Mouse (Mus musculus): Measurements from ENCODE around the gene Rnf181. TPM values are rescaled to one million over a fixed set of nuclear protein-coding genes. Genes with fewer than 3 reads are reported as not detected.

The Rnf181 gene
- polyA plus RNA-seq, 1 experiment from 2014 or later, result 112 TPM

GRCm38 (mm10) chr6:72360599-72360935 is 6.2 kb downstream of the Rnf181 start:
- no peak overlapping the region for H3K9ac ChIP-seq (ENCODE audit: low read depth, low read length)
- peaks cover 13% of the 10 kb centered on the region for H3K36me3 ChIP-seq (ENCODE audit: control insufficient read depth, insufficient read depth, low read length)
- peak overlapping the region; percentile 77 for H3K4me2 ChIP-seq
- no peak for DNase-seq (ENCODE audit: low spot score)
- no peaks in the 10 kb centered on the region for H3K9me3 ChIP-seq (ENCODE audit: control insufficient read depth, low read length)
- no peak overlapping the region for H3K4me3 ChIP-seq (ENCODE audit: low read depth, low read length)
- ATAC-seq (replicated peaks; ENCODE audit: low FRiP score), result no peak
- no peak overlapping the region; the same call in 1 of the 2 replicates for H3K27ac ChIP-seq (ENCODE audit: low read depth, low read length)
- peaks cover 37% of the 10 kb centered on the region for H3K4me1 ChIP-seq (replicated peaks; ENCODE audit: control insufficient read depth, insufficient read depth, low read length)
- WGBS, result 87% methylated on average over 7 of the region's 7 CpGs
- H3K27me3 ChIP-seq (replicated peaks; ENCODE audit: control insufficient read depth, insufficient read depth, low read length), result 0 out of 2 replicates have a peak, but pooled peaks cover under 1% of the 10 kb centered on the region

- WGBS, result 82% methylated on average over 11 of the region's 11 CpGs
- Histone ChIP-seq H3K9ac (ENCODE audit: low read depth, low read length) (no peak overlapping the region), H3K27ac (ENCODE audit: low read depth, low read length) (no peak overlapping the region; the same call in 1 of the 2 replicates)
These were observed 6.7 kb downstream of the Rnf181 start for GRCm38 (mm10) chr6:72359891-72360598.

GRCm38 (mm10) chr6:72359343-72359742 is 7.4 kb downstream of the Rnf181 start:
- Histone ChIP-seq H3K4me1 (replicated peaks; ENCODE audit: control insufficient read depth, insufficient read depth, low read length) (peaks cover 46% of the 10 kb centered on the region), H3K27ac (ENCODE audit: low read depth, low read length) (no peak overlapping the region), H3K9ac (ENCODE audit: low read depth, low read length) (no peak overlapping the region), H3K4me2 (no peak overlapping the region), H3K4me3 (ENCODE audit: low read depth, low read length) (no peak overlapping the region), H3K36me3 (ENCODE audit: control insufficient read depth, insufficient read depth, low read length) (peaks cover 13% of the 10 kb centered on the region), H3K9me3 (ENCODE audit: control insufficient read depth, low read length) (no peaks in the 10 kb centered on the region), H3K27me3 (replicated peaks; ENCODE audit: control insufficient read depth, insufficient read depth, low read length) (0 out of 2 replicates have a peak, but pooled peaks cover 12% of the 10 kb centered on the region)
- ATAC-seq (replicated peaks; ENCODE audit: low FRiP score) (no peak), DNase-seq (ENCODE audit: low spot score) (no peak)
- WGBS, result 74% methylated on average over 2 of the region's 2 CpGs

More at GRCm38 (mm10) chr6:72359891-72360598, 6.7 kb downstream of the Rnf181 start:
- no peak for ATAC-seq (replicated peaks; ENCODE audit: low FRiP score)
- H3K4me3 ChIP-seq (ENCODE audit: low read depth, low read length), result no peak overlapping the region
- peaks cover 13% of the 10 kb centered on the region for H3K36me3 ChIP-seq (ENCODE audit: control insufficient read depth, insufficient read depth, low read length)
- H3K27me3 ChIP-seq (replicated peaks; ENCODE audit: control insufficient read depth, insufficient read depth, low read length), result 0 out of 2 replicates have a peak, but pooled peaks cover 5% of the 10 kb centered on the region
- H3K4me1 ChIP-seq (replicated peaks; ENCODE audit: control insufficient read depth, insufficient read depth, low read length), result peaks cover 39% of the 10 kb centered on the region
- no peak for DNase-seq (ENCODE audit: low spot score)
- H3K4me2 ChIP-seq, result no peak overlapping the region
- no peaks in the 10 kb centered on the region for H3K9me3 ChIP-seq (ENCODE audit: control insufficient read depth, low read length)

GRCm38 (mm10) chr6:72358086-72358764 is 8.5 kb downstream of the Rnf181 start:
- ATAC-seq (replicated peaks; ENCODE audit: low FRiP score), result no peak
- no peak for DNase-seq (ENCODE audit: low spot score)
- H3K4me1 ChIP-seq (replicated peaks; ENCODE audit: control insufficient read depth, insufficient read depth, low read length), result peaks cover 51% of the 10 kb centered on the region
- no peaks in the 10 kb centered on the region for H3K9me3 ChIP-seq (ENCODE audit: control insufficient read depth, low read length)
- no peak overlapping the region for H3K4me3 ChIP-seq (ENCODE audit: low read depth, low read length)
- H3K36me3 ChIP-seq (ENCODE audit: control insufficient read depth, insufficient read depth, low read length), result peaks cover 13% of the 10 kb centered on the region
- no peak overlapping the region for H3K27ac ChIP-seq (ENCODE audit: low read depth, low read length)
- H3K27me3 ChIP-seq (replicated peaks; ENCODE audit: control insufficient read depth, insufficient read depth, low read length), result 0 out of 2 replicates have a peak, but pooled peaks cover 14% of the 10 kb centered on the region
- WGBS, result 87% methylated on average over 10 of the region's 10 CpGs
- no peak overlapping the region for H3K9ac ChIP-seq (ENCODE audit: low read depth, low read length)
- no peak overlapping the region for H3K4me2 ChIP-seq

GRCm38 (mm10) chr6:72357164-72358079 is 9.3 kb downstream of the Rnf181 start:
- Histone ChIP-seq H3K4me2 (no peak overlapping the region), H3K9me3 (ENCODE audit: control insufficient read depth, low read length) (no peaks in the 10 kb centered on the region), H3K4me3 (ENCODE audit: low read depth, low read length) (no peak overlapping the region), H3K9ac (ENCODE audit: low read depth, low read length) (no peak overlapping the region), H3K4me1 (replicated peaks; ENCODE audit: control insufficient read depth, insufficient read depth, low read length) (peaks cover 49% of the 10 kb centered on the region), H3K36me3 (ENCODE audit: control insufficient read depth, insufficient read depth, low read length) (peaks cover 13% of the 10 kb centered on the region), H3K27me3 (replicated peaks; ENCODE audit: control insufficient read depth, insufficient read depth, low read length) (0 out of 2 replicates have a peak, but pooled peaks cover 14% of the 10 kb centered on the region), H3K27ac (ENCODE audit: low read depth, low read length) (no peak overlapping the region)
- no peak for DNase-seq (ENCODE audit: low spot score)
- ATAC-seq (replicated peaks; ENCODE audit: low FRiP score), result peak; percentile 67
- 60% methylated on average over 5 of the region's 5 CpGs for WGBS

- H3K4me3 ChIP-seq (ENCODE audit: low read depth, low read length), result peak overlapping the region; percentile 60
- H3K9me3 ChIP-seq (ENCODE audit: control insufficient read depth, low read length), result no peaks in the 10 kb centered on the region
- peaks cover 13% of the 10 kb centered on the region for H3K36me3 ChIP-seq (ENCODE audit: control insufficient read depth, insufficient read depth, low read length)
- WGBS, result 46% methylated on average over 8 of the region's 8 CpGs
- H3K4me1 ChIP-seq (replicated peaks; ENCODE audit: control insufficient read depth, insufficient read depth, low read length), result peaks cover 51% of the 10 kb centered on the region
- 0 out of 2 replicates have a peak, but pooled peaks cover 14% of the 10 kb centered on the region for H3K27me3 ChIP-seq (replicated peaks; ENCODE audit: control insufficient read depth, insufficient read depth, low read length)
- no peak overlapping the region for H3K27ac ChIP-seq (ENCODE audit: low read depth, low read length)
- H3K9ac ChIP-seq (ENCODE audit: low read depth, low read length), result peak overlapping the region; percentile 59; the same call in 1 of the 2 replicates
- DNase-seq (ENCODE audit: low spot score) (no peak), ATAC-seq (replicated peaks; ENCODE audit: low FRiP score) (0 out of 2 replicates have a peak, but pooled peaks have one; percentile 11)
- H3K4me2 ChIP-seq, result peak overlapping the region; percentile 89
These were observed 10.7 kb downstream of the Rnf181 start for GRCm38 (mm10) chr6:72356001-72356532.

GRCm38 (mm10) chr6:72355066-72355911 is 11.5 kb downstream of the Rnf181 start, which contains the start of gene Tmem150a:
TSS of gene Tmem150a (plus strand) at chr6:72355447.
- H3K4me1 ChIP-seq (replicated peaks; ENCODE audit: control insufficient read depth, insufficient read depth, low read length), result peaks cover 49% of the 10 kb centered on the region
- WGBS, result under 1% methylated on average over 69 of the region's 71 CpGs
- 0 out of 2 replicates have a peak within 1 kb of the TSS, but pooled peaks have one; percentile 35 for H3K27ac ChIP-seq (ENCODE audit: low read depth, low read length)
- H3K4me2 ChIP-seq, result peak within 1 kb of the TSS; percentile 89
- H3K9me3 ChIP-seq (ENCODE audit: control insufficient read depth, low read length), result no peaks in the 10 kb centered on the region
- H3K9ac ChIP-seq (ENCODE audit: low read depth, low read length), result peak within 1 kb of the TSS; percentile 59
- 0 out of 2 replicates have a peak, but pooled peaks cover 14% of the 10 kb centered on the region for H3K27me3 ChIP-seq (replicated peaks; ENCODE audit: control insufficient read depth, insufficient read depth, low read length)
- peaks cover 11% of the 10 kb centered on the region for H3K36me3 ChIP-seq (ENCODE audit: control insufficient read depth, insufficient read depth, low read length)
- peak within 1 kb of the TSS; percentile 60 for H3K4me3 ChIP-seq (ENCODE audit: low read depth, low read length)
- peak; percentile 73 for DNase-seq (ENCODE audit: low spot score)
- ATAC-seq (replicated peaks; ENCODE audit: low FRiP score), result peak; percentile 56
